Mouse (Mus musculus): ENCODE measurements around the gene Ptcd2. TPM values are rescaled to one million over a fixed set of nuclear protein-coding genes. Genes with fewer than 3 reads are reported as not detected.

Gene Ptcd2
- total and polyA plus RNA-seq, 3 experiments = 32.4 to 58.8 (median 34.7) TPM

GRCm38 (mm10) chr13:99385911-99386310, 41.4 kb upstream of the Ptcd2 start:
- DNase-seq (ENCODE audit: low spot score) (no peak), ATAC-seq (ENCODE audit: extremely low read depth, insufficient number of reproducible peaks, low FRiP score, poor library complexity, severe bottlenecking) (no peak)
- no peak for TF ChIP-seq POLR2AphosphoS5 (IDR thresholded peaks at IDR 0.05; ENCODE audit: insufficient replicate concordance, low read depth, low read length)
- TF ChIP-seq GATA2 (IDR thresholded peaks at IDR 0.05; ENCODE audit: borderline replicate concordance, low read depth, low read length) = no peak
- TF ChIP-seq TAL1 (conservative IDR thresholded peaks at IDR 0.05; ENCODE audit: low read depth, low read length) = no peak
- no peak for TF ChIP-seq GATA1 (IDR thresholded peaks at IDR 0.05; ENCODE audit: borderline replicate concordance, low read length)
- no peak for TF ChIP-seq CTCF (IDR thresholded peaks at IDR 0.05; ENCODE audit: low read depth, low read length)
- Histone ChIP-seq H3K36me3 (replicated peaks) (peaks cover 73% of the 10 kb centered on the region), H3K27me3 (ENCODE audit: insufficient read depth, low read length) (no peaks in the 10 kb centered on the region), H3K4me3 (ENCODE audit: low read depth, low read length) (no peak overlapping the region), H3K4me1 (ENCODE audit: insufficient read depth, low read depth, low read length) (no peaks in the 10 kb centered on the region), H3K9me3 (replicated peaks) (no peaks in the 10 kb centered on the region)

- no peak for DNase-seq (ENCODE audit: low spot score)
- Histone ChIP-seq H3K27me3 (ENCODE audit: insufficient read depth, low read length) (no peaks in the 10 kb centered on the region), H3K4me3 (ENCODE audit: low read depth, low read length) (no peak overlapping the region), H3K9me3 (replicated peaks) (no peaks in the 10 kb centered on the region), H3K36me3 (replicated peaks) (peaks cover 74% of the 10 kb centered on the region), H3K4me1 (ENCODE audit: insufficient read depth, low read depth, low read length) (no peaks in the 10 kb centered on the region)
- TF ChIP-seq GATA1 (IDR thresholded peaks at IDR 0.05; ENCODE audit: borderline replicate concordance, low read length) (no peak), POLR2AphosphoS5 (IDR thresholded peaks at IDR 0.05; ENCODE audit: insufficient replicate concordance, low read depth, low read length) (no peak), GATA2 (IDR thresholded peaks at IDR 0.05; ENCODE audit: borderline replicate concordance, low read depth, low read length) (no peak), TAL1 (conservative IDR thresholded peaks at IDR 0.05; ENCODE audit: low read depth, low read length) (no peak), CTCF (IDR thresholded peaks at IDR 0.05; ENCODE audit: low read depth, low read length) (no peak)
- ATAC-seq (ENCODE audit: extremely low read depth, insufficient number of reproducible peaks, low FRiP score, poor library complexity, severe bottlenecking) = no peak
Observed at GRCm38 (mm10) chr13:99384555-99385203, 40.2 kb upstream of the Ptcd2 start.

GRCm38 (mm10) chr13:99382373-99382772, 37.9 kb upstream of the Ptcd2 start:
- H3K27me3 ChIP-seq (ENCODE audit: insufficient read depth, low read length) = no peaks in the 10 kb centered on the region
- DNase-seq (ENCODE audit: low spot score) = no peak
- no peaks in the 10 kb centered on the region for H3K9me3 ChIP-seq (replicated peaks)
- no peak overlapping the region for H3K4me3 ChIP-seq (ENCODE audit: low read depth, low read length)
- peaks cover 73% of the 10 kb centered on the region for H3K36me3 ChIP-seq (replicated peaks)
- ATAC-seq (ENCODE audit: extremely low read depth, insufficient number of reproducible peaks, low FRiP score, poor library complexity, severe bottlenecking) = no peak; the same call in 1 of the 2 replicates
- no peak for TF ChIP-seq GATA1 (IDR thresholded peaks at IDR 0.05; ENCODE audit: borderline replicate concordance, low read length)
- no peak for TF ChIP-seq TAL1 (conservative IDR thresholded peaks at IDR 0.05; ENCODE audit: low read depth, low read length)
- H3K4me1 ChIP-seq (ENCODE audit: insufficient read depth, low read depth, low read length) = no peaks in the 10 kb centered on the region

GRCm38 (mm10) chr13:99378223-99378622, 33.7 kb upstream of the Ptcd2 start:
- DNase-seq (ENCODE audit: low spot score) (no peak), ATAC-seq (ENCODE audit: extremely low read depth, insufficient number of reproducible peaks, low FRiP score, poor library complexity, severe bottlenecking) (no peak)
- Histone ChIP-seq H3K27me3 (ENCODE audit: insufficient read depth, low read length) (no peaks in the 10 kb centered on the region), H3K9me3 (replicated peaks) (no peaks in the 10 kb centered on the region), H3K4me3 (ENCODE audit: low read depth, low read length) (no peak overlapping the region), H3K36me3 (replicated peaks) (peaks cover 68% of the 10 kb centered on the region), H3K4me1 (ENCODE audit: insufficient read depth, low read depth, low read length) (no peaks in the 10 kb centered on the region)
- TF ChIP-seq GATA2 (IDR thresholded peaks at IDR 0.05; ENCODE audit: borderline replicate concordance, low read depth, low read length) (no peak), TAL1 (conservative IDR thresholded peaks at IDR 0.05; ENCODE audit: low read depth, low read length) (no peak), GATA1 (IDR thresholded peaks at IDR 0.05; ENCODE audit: borderline replicate concordance, low read length) (no peak), CTCF (IDR thresholded peaks at IDR 0.05; ENCODE audit: low read depth, low read length) (no peak), POLR2AphosphoS5 (IDR thresholded peaks at IDR 0.05; ENCODE audit: insufficient replicate concordance, low read depth, low read length) (no peak)

- Histone ChIP-seq H3K4me1 (ENCODE audit: insufficient read depth, low read depth, low read length) (no peaks in the 10 kb centered on the region), H3K36me3 (replicated peaks) (peaks cover 70% of the 10 kb centered on the region), H3K4me3 (ENCODE audit: low read depth, low read length) (no peak overlapping the region), H3K9me3 (replicated peaks) (no peaks in the 10 kb centered on the region), H3K27me3 (ENCODE audit: insufficient read depth, low read length) (no peaks in the 10 kb centered on the region)
- TF ChIP-seq POLR2AphosphoS5 (IDR thresholded peaks at IDR 0.05; ENCODE audit: insufficient replicate concordance, low read depth, low read length) = no peak
- no peak for TF ChIP-seq TAL1 (conservative IDR thresholded peaks at IDR 0.05; ENCODE audit: low read depth, low read length)
- TF ChIP-seq CTCF (IDR thresholded peaks at IDR 0.05; ENCODE audit: low read depth, low read length) = no peak
- no peak for TF ChIP-seq GATA2 (IDR thresholded peaks at IDR 0.05; ENCODE audit: borderline replicate concordance, low read depth, low read length)
- no peak for TF ChIP-seq GATA1 (IDR thresholded peaks at IDR 0.05; ENCODE audit: borderline replicate concordance, low read length)
- DNase-seq (ENCODE audit: low spot score) (no peak), ATAC-seq (ENCODE audit: extremely low read depth, insufficient number of reproducible peaks, low FRiP score, poor library complexity, severe bottlenecking) (no peak)
Observed at GRCm38 (mm10) chr13:99377055-99377454, 32.5 kb upstream of the Ptcd2 start.

- TF ChIP-seq POLR2AphosphoS5 (IDR thresholded peaks at IDR 0.05; ENCODE audit: insufficient replicate concordance, low read depth, low read length) (no peak), CTCF (IDR thresholded peaks at IDR 0.05; ENCODE audit: low read depth, low read length) (peak; percentile 80)
- ATAC-seq (ENCODE audit: extremely low read depth, insufficient number of reproducible peaks, low FRiP score, poor library complexity, severe bottlenecking) (no peak), DNase-seq (ENCODE audit: low spot score) (no peak)
- no peaks in the 10 kb centered on the region for H3K9me3 ChIP-seq (replicated peaks)
- no peak overlapping the region for H3K4me3 ChIP-seq (ENCODE audit: low read depth, low read length)
- H3K27me3 ChIP-seq (ENCODE audit: insufficient read depth, low read length) = no peaks in the 10 kb centered on the region
- H3K36me3 ChIP-seq (replicated peaks) = peaks cover 65% of the 10 kb centered on the region
- no peaks in the 10 kb centered on the region; the same call in 1 of the 2 replicates for H3K4me1 ChIP-seq (ENCODE audit: insufficient read depth, low read depth, low read length)
Observed at GRCm38 (mm10) chr13:99375550-99375949, 31.0 kb upstream of the Ptcd2 start.

Measured in G1E (cell line).